Mouse (Mus musculus) testis, adult 2 months (tissue): ENCODE measurements around the gene Vti1a. TPM values are rescaled to one million over a fixed set of nuclear protein-coding genes. Genes with fewer than 3 reads are reported as not detected.

Experiments
- H3K27ac ChIP-seq: fragments of 200-500 bp; 2 replicates; pipeline ENCODE4 v1.5.1; 2012; ENCODE audit warnings: low read depth, low read length; ENCODE audit not compliant: control insufficient read depth, insufficient read depth
- H3K27me3 ChIP-seq: fragments of 200-500 bp; 2 replicates; pipeline ENCODE4 v1.6.1; 2012; ENCODE audit warnings: mild to moderate bottlenecking, low read length, moderate library complexity; ENCODE audit not compliant: control insufficient read depth, insufficient read depth
- H3K36me3 ChIP-seq: fragments of 200-500 bp; 2 replicates; pipeline ENCODE4 v1.6.1; 2012; ENCODE audit warnings: mild to moderate bottlenecking, low read length; ENCODE audit not compliant: control insufficient read depth, insufficient read depth
- H3K4me1 ChIP-seq: fragments of 200-500 bp; 2 replicates; pipeline ENCODE4 v1.6.1; 2012; ENCODE audit warnings: low read length; ENCODE audit not compliant: control insufficient read depth, insufficient read depth
- H3K4me3 ChIP-seq: fragments of 200-500 bp; 2 replicates; pipeline ENCODE4 v1.5.1; 2012; ENCODE audit warnings: low read depth, mild to moderate bottlenecking, low read length, moderate library complexity, mixed read lengths; ENCODE audit not compliant: control insufficient read depth
- CTCF ChIP-seq: fragments of 200-500 bp; IDR thresholded peaks from 2 replicates; pipeline ENCODE4 v1.5.1; 2012; ENCODE audit warnings: low read depth, mild to moderate bottlenecking, inconsistent platforms, low read length, moderate library complexity; ENCODE audit not compliant: control insufficient read depth, insufficient read depth, insufficient replicate concordance
- POLR2A ChIP-seq: fragments of 200-500 bp; IDR thresholded peaks from 2 replicates; pipeline ENCODE4 v1.6.1; 2012; ENCODE audit warnings: low read depth, mild to moderate bottlenecking, inconsistent platforms, low read length, moderate library complexity; ENCODE audit not compliant: control insufficient read depth
- polyA plus RNA-seq: library from polyadenylated mRNA; depleted of rRNA; stranded (reverse); fragments of >200 nt; gene quantifications from 2 replicates; pipeline ENCODE4 v1.2.3, GENCODE M21; 2012

The Vti1a gene
- polyA plus RNA-seq, 1 experiment = 4.7 TPM

DNA sequence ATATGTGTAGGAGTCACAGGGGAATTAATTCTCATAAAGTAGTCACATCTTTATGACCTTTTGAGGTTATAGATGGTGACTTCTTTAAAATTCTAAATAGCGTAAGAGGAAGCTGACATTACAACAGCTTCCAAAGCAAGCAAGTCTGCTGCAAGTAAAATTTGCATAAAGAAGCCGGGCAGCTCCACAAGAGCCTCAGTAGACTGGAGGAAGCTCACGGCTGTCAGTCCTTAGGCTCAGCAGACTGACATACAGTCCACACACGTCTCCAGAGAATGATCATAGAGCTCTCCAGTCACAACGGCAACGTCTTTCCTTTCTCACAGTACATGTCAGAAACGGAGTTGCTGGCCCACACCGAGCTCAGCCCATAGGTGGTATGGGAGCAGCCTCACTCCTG lies 4.2 kb upstream of the Vti1a start:
- Histone ChIP-seq H3K4me1 (peaks cover 2% of the 10 kb centered on the region), H3K27ac (no peak overlapping the region), H3K4me3 (no peak overlapping the region), H3K27me3 (no peaks in the 10 kb centered on the region), H3K36me3 (peaks cover 2% of the 10 kb centered on the region)
- TF ChIP-seq CTCF (no peak), POLR2A (no peak)

DNA sequence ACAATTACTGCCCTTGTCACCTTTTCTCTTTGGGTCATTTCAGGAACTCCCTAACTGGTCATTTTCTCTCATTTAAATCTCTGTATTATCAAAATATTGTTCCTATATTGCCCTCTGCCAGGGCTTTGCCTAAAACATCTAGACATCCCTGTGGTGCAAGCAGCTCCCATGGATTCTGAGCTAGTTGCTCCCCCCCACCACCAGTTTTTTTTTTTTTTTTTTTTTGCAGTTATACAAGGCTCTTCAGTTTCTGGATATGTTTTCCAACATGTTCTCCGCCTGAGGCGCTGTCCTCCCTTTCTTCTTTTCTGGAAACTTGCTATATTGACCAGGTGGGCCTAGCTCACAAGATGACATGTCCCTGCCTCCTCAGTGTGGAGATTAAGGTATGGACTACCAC lies 2.4 kb upstream of the Vti1a start:
- no peaks in the 10 kb centered on the region; the same call in 1 of the 2 replicates for H3K36me3 ChIP-seq
- TF ChIP-seq CTCF (no peak), POLR2A (no peak)
- H3K27ac ChIP-seq = no peak overlapping the region
- peaks cover 2% of the 10 kb centered on the region for H3K4me1 ChIP-seq
- H3K4me3 ChIP-seq = peak overlapping the region; percentile 2; the same call in 1 of the 2 replicates
- H3K27me3 ChIP-seq = no peaks in the 10 kb centered on the region

DNA sequence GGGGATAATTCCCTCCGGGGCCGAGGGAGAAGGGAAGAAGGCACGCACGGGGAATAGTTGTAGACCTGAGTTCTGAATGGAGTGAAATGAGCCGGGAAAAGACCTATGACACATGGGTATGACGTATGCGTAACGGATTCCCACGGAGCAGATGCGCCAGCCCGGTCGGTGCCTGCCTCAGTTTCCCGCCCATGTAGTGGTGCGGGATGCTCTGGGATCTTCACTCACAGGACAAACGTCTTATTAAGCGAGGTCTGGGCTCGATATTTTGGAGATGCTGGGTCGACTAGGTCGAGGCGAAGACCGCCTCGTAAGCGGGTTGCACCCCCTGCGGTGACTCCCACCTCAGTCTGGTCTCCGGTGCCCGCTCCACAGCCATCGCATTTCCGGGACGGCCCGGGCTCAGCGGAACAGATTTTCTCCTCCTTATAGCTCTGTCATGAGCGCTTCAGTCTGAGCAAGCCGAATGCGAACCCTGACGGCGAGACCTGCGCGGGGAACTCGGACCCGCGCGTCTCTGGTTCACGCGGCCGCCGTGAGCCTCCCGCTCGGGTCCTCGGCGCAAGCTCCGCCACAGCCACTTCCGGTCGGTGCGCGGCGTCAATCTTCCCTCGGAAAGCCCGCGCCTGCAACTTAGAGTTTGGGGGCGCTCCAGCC lies 515 bp upstream of the Vti1a start, which contains the start of gene Zdhhc6:
Gene Zdhhc6 (minus strand): TSS at position 581 of the 657 bp plus-strand sequence.
- no peaks in the 10 kb centered on the region for H3K27me3 ChIP-seq
- H3K36me3 ChIP-seq = no peaks in the 10 kb centered on the region; the same call in 1 of the 2 replicates
- peak within 1 kb of the TSS; percentile 88 for H3K27ac ChIP-seq
- TF ChIP-seq POLR2A (peak; percentile 20), CTCF (no peak)
- H3K4me3 ChIP-seq = peak within 1 kb of the TSS; percentile 100
- H3K4me1 ChIP-seq = peaks cover 2% of the 10 kb centered on the region

DNA sequence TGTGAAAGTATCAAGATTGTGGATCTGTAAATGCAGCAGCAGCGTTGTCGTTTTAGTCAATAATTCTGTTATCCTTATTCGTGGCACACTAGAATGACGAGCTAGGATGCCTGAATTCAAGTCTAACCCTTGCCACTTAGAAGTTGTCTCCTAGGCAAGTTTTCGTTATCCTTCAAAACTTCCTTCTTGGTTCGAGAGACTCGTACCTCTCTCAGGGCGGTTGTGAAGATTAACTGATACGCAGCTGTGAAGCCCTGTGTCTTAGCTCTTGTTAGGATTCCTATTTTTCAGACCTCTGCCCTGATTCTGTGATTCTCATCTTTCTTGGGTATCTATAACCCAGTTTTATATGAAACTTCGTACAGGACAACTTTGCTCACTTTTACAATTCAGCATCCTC lies 806 bp downstream of the Vti1a start:
- Histone ChIP-seq H3K27ac (no peak overlapping the region), H3K36me3 (no peaks in the 10 kb centered on the region; the same call in 1 of the 2 replicates), H3K4me1 (peaks cover 2% of the 10 kb centered on the region), H3K27me3 (no peaks in the 10 kb centered on the region), H3K4me3 (no peak overlapping the region; the same call in 1 of the 2 replicates)
- no peak for TF ChIP-seq CTCF
- no peak for TF ChIP-seq POLR2A

DNA sequence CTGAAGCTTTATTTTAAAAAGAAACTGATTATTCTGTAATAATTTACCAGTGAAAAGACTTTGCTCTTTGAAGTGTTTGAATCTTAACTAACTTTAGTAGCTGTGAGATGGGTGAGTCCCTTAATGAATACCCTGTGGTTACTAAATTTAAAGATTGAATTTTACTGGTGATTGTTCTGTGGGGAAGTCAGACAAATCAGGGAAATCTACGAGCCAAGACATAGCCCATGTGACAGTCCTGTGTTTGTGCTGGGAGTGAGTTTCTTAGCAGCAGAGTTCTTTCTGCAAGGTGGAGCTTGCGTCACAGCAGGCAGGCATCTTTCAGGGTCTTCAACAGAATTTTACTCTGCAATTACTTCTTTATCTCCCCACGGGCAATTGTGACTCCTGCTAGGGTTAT lies 2.9 kb downstream of the Vti1a start:
- no peaks in the 10 kb centered on the region for H3K27me3 ChIP-seq
- no peak overlapping the region for H3K27ac ChIP-seq
- TF ChIP-seq CTCF = no peak
- TF ChIP-seq POLR2A = no peak
- no peak overlapping the region for H3K4me3 ChIP-seq
- no peaks in the 10 kb centered on the region for H3K36me3 ChIP-seq
- peaks cover 2% of the 10 kb centered on the region for H3K4me1 ChIP-seq

DNA sequence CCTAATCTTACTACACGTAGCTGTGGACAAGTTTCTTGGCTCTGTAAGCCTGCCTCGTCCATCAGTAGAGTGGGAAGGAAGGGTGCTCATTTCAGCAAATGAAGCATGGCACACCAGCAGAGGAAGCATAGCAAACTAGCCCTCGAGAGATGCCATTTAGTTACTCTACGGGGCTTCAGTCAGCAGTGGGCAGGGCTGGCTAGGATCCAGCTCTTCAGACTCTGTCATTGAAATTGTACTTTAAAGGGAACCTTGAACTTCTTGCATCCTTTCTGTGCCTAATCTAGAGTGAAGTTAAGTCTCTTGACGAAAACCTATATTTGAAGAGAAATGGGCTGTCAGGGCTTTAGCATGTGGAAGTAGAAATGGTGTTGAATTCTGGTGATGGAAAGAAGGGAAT lies 3.4 kb downstream of the Vti1a start:
- H3K27ac ChIP-seq = no peak overlapping the region
- peaks cover 2% of the 10 kb centered on the region for H3K4me1 ChIP-seq
- H3K36me3 ChIP-seq = no peaks in the 10 kb centered on the region
- TF ChIP-seq CTCF (no peak), POLR2A (no peak)
- no peaks in the 10 kb centered on the region for H3K27me3 ChIP-seq
- no peak overlapping the region for H3K4me3 ChIP-seq

DNA sequence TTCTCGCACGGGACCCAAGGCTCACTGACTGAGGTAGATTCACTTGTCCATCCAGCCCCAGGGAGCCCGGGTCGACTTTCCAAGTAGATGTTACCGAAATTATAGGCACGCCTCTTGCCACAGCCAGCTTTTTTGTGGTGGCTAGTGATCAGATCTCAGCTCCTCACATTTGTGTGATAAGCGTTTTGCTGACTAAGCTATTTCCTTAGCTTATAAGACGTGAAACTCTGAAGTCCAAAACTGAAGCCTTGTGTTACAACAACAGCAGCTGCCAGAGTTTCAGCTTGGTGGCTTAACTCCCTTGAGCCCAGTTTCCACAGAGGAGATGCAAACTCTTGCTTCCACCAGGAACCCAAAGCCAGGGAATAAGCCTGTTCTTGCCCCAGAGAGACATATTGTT lies 6.5 kb downstream of the Vti1a start:
- Histone ChIP-seq H3K36me3 (no peaks in the 10 kb centered on the region), H3K4me1 (no peaks in the 10 kb centered on the region), H3K27me3 (no peaks in the 10 kb centered on the region), H3K4me3 (no peak overlapping the region), H3K27ac (no peak overlapping the region)
- no peak for TF ChIP-seq CTCF
- TF ChIP-seq POLR2A = no peak

DNA sequence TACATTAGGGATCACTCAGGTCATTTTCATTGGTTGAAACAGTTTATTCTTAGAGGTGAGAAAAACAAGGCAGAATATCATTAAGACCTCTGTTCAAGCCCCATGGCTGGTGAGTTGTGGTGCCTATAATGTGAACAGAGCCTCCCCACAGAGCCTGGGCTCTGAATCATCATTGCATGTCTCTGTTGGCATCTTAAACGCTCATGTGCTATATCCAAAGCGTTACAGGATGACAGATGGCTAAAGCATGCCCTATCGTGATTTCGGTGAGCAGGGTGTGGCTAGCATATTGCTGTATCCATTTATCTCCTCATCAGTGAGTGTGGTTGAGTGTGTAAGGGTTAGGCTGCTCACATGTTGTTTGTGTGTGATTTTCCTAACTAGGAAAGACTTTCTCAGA lies 11.4 kb downstream of the Vti1a start:
- H3K27me3 ChIP-seq = no peaks in the 10 kb centered on the region
- no peak overlapping the region for H3K27ac ChIP-seq
- TF ChIP-seq POLR2A (no peak), CTCF (no peak)
- no peaks in the 10 kb centered on the region for H3K36me3 ChIP-seq
- no peak overlapping the region for H3K4me3 ChIP-seq
- H3K4me1 ChIP-seq = no peaks in the 10 kb centered on the region
